Mouse (Mus musculus) urinary bladder, postnatal 25 days (tissue): ENCODE data around the gene Tmprss9.

Source experiments
- DNase-seq: peaks from one replicate; pipeline ENCODE4 v3.0.0; 2022; ENCODE audit warnings: low spot score

Tmprss9 gene

GRCm38 (mm10) chr10:80895100-80895499 lies 23.5 kb downstream of the Tmprss9 start:
- DNase-seq = no peak

GRCm38 (mm10) chr10:80895697-80896096 lies 24.0 kb downstream of the Tmprss9 start:
- no peak for DNase-seq

GRCm38 (mm10) chr10:80896581-80897485 lies 25.2 kb downstream of the Tmprss9 start:
- DNase-seq = no peak

- no peak for DNase-seq
Observed at GRCm38 (mm10) chr10:80897861-80898510, 26.3 kb downstream of the Tmprss9 start.

GRCm38 (mm10) chr10:80899074-80899473 lies 27.4 kb downstream of the Tmprss9 start:
- DNase-seq = no peak

- no peak for DNase-seq
Observed at GRCm38 (mm10) chr10:80899591-80900317, 28.1 kb downstream of the Tmprss9 start.

- DNase-seq = peak; percentile 88
Observed at GRCm38 (mm10) chr10:80900318-80901247, 28.9 kb downstream of the Tmprss9 start, which contains the start of gene Timm13. Gene Timm13, minus strand, starts transcription at chr10:80900969.

GRCm38 (mm10) chr10:80901409-80902272 lies 30.0 kb downstream of the Tmprss9 start:
- no peak for DNase-seq

- no peak for DNase-seq
Observed at GRCm38 (mm10) chr10:80902273-80902940, 30.8 kb downstream of the Tmprss9 start.

- no peak for DNase-seq
Observed at GRCm38 (mm10) chr10:80903282-80903681, 31.6 kb downstream of the Tmprss9 start.

- no peak for DNase-seq
Observed at GRCm38 (mm10) chr10:80904004-80904693, 32.5 kb downstream of the Tmprss9 start.

GRCm38 (mm10) chr10:80904709-80905108 lies 33.1 kb downstream of the Tmprss9 start:
- no peak for DNase-seq

GRCm38 (mm10) chr10:80909375-80910162 lies 37.9 kb downstream of the Tmprss9 start:
- DNase-seq = no peak

GRCm38 (mm10) chr10:80911354-80911753 lies 39.7 kb downstream of the Tmprss9 start:
- no peak for DNase-seq

GRCm38 (mm10) chr10:80911891-80912290 lies 40.2 kb downstream of the Tmprss9 start:
- DNase-seq = no peak

- no peak for DNase-seq
Observed at GRCm38 (mm10) chr10:80913364-80914011, 41.8 kb downstream of the Tmprss9 start.

GRCm38 (mm10) chr10:80914253-80914656 lies 42.6 kb downstream of the Tmprss9 start:
- no peak for DNase-seq

GRCm38 (mm10) chr10:80915260-80915659 lies 43.6 kb downstream of the Tmprss9 start:
- DNase-seq = no peak
